Mouse (Mus musculus): ENCODE measurements around the gene Ip6k2.

GRCm38 (mm10) chr9:108786494-108786893 is 2.9 kb downstream of the Ip6k2 start:
- TF ChIP-seq CTCF (conservative IDR thresholded peaks at IDR 0.05; ENCODE audit: low read length): no peak
- TF ChIP-seq NANOG (IDR thresholded peaks at IDR 0.05; ENCODE audit: borderline replicate concordance, low read length): no peak
- TF ChIP-seq POU5F1 (IDR thresholded peaks at IDR 0.05; ENCODE audit: borderline replicate concordance, low read length): no peak
